Mouse (Mus musculus) liver, postnatal 0 days (tissue): ENCODE measurements at regions not wholly inside any gene's neighbourhood (a gene's known extent, or its start where the extent isn't known, plus 50 kb on each side); places are given as distances from the start of the nearest gene placed in this dataset.

Experiments used
- ATAC-seq: fragments of 200-750 bp; cut with Nextera tagmentation; 2 replicates; pipeline ENCODE4 v1.8.0; 2017; ENCODE audit warnings: mild to moderate bottlenecking, moderate library complexity
- DNase-seq: peaks from one replicate; pipeline ENCODE4 v3.0.0-alpha.2; 2016
- H3K27ac ChIP-seq: fragments of 300-500 bp; sonication (generic); 2 replicates; pipeline ENCODE4 v1.5.1; 2014; ENCODE audit warnings: antibody characterized with exemption, moderate library complexity, mild to moderate bottlenecking, low read depth
- H3K27me3 ChIP-seq: fragments of 300-500 bp; sonication (generic); 2 replicates; pipeline ENCODE4 v1.6.1; 2014; ENCODE audit warnings: low read length, control low read depth, mixed read lengths; ENCODE audit not compliant: insufficient read depth
- H3K36me3 ChIP-seq: fragments of 300-500 bp; sonication (generic); replicated peaks from 2 replicates; pipeline ENCODE4 v1.6.1; 2014; ENCODE audit warnings: mild to moderate bottlenecking, control low read depth, low read length, moderate library complexity, mixed read lengths; ENCODE audit not compliant: insufficient read depth
- H3K4me1 ChIP-seq: fragments of 300-500 bp; sonication (generic); 2 replicates; pipeline ENCODE4 v1.6.1; 2014; ENCODE audit warnings: antibody characterized with exemption, mild to moderate bottlenecking, control low read depth; ENCODE audit not compliant: insufficient read depth
- H3K4me2 ChIP-seq: fragments of 300-500 bp; sonication (generic); 2 replicates; pipeline ENCODE4 v1.6.1; 2014; ENCODE audit warnings: low read depth, mild to moderate bottlenecking, low read length, moderate library complexity, mixed read lengths
- H3K4me3 ChIP-seq: fragments of 300-500 bp; sonication (generic); 2 replicates; pipeline ENCODE4 v1.5.1; 2014; ENCODE audit warnings: low read depth, low read length
- H3K9ac ChIP-seq: fragments of 300-500 bp; sonication (generic); replicated peaks from 2 replicates; pipeline ENCODE4 v1.6.1; 2014; ENCODE audit warnings: mild to moderate bottlenecking, moderate library complexity
- H3K9me3 ChIP-seq: fragments of 300-500 bp; sonication (generic); 2 replicates; pipeline ENCODE4 v1.6.1; 2016; ENCODE audit warnings: mild to moderate bottlenecking, control low read depth, low read length, mixed read lengths
- CTCF ChIP-seq: sonication (generic); IDR thresholded peaks from 2 replicates; pipeline ENCODE4 v1.5.1; 2016; ENCODE audit warnings: antibody characterized with exemption, low read depth
- EP300 ChIP-seq: IDR thresholded peaks from 2 replicates; pipeline ENCODE4 v1.6.1; 2016; ENCODE audit warnings: antibody characterized with exemption, low read depth, mild to moderate bottlenecking
- WGBS: fragments of 180-500 bp; shearing (Covaris S2); extraction: QIAGEN DNeasy Blood & Tissue Kit; methylation state at CpG from one replicate; pipeline ENCODE4 v1.1.7; 2014; ENCODE audit not compliant: insufficient replicate concordance; 5-methylcytosine and 5-hydroxymethylcytosine counted together

GRCm38 (mm10) chr3:147963698-147964476, 1026.5 kb downstream of the Adgrl2 start:
- Histone ChIP-seq H3K27ac (no peak overlapping the region), H3K4me1 (no peaks in the 10 kb centered on the region), H3K9ac (no peak overlapping the region), H3K27me3 (no peaks in the 10 kb centered on the region), H3K9me3 (no peaks in the 10 kb centered on the region), H3K36me3 (no peaks in the 10 kb centered on the region), H3K4me2 (no peak overlapping the region), H3K4me3 (no peak overlapping the region)
- ATAC-seq: no peak
- TF ChIP-seq EP300: no peak
- WGBS: 46% methylated on average over 13 of the region's 13 CpGs
- DNase-seq: no peak

- Histone ChIP-seq H3K9ac (no peak overlapping the region), H3K36me3 (no peaks in the 10 kb centered on the region), H3K4me3 (no peak overlapping the region), H3K27ac (no peak overlapping the region), H3K4me1 (no peaks in the 10 kb centered on the region), H3K27me3 (no peaks in the 10 kb centered on the region), H3K9me3 (no peaks in the 10 kb centered on the region), H3K4me2 (no peak overlapping the region)
- no peak for DNase-seq
- no peak for TF ChIP-seq CTCF
- no peak for TF ChIP-seq EP300
- 73% methylated on average over 13 of the region's 13 CpGs for WGBS
- no peak for ATAC-seq
Observed at GRCm38 (mm10) chr3:147948041-147948592, 1042.2 kb downstream of the Adgrl2 start.

- Histone ChIP-seq H3K27me3 (no peaks in the 10 kb centered on the region), H3K4me3 (no peak overlapping the region), H3K4me2 (no peak overlapping the region), H3K9me3 (no peaks in the 10 kb centered on the region), H3K4me1 (no peaks in the 10 kb centered on the region), H3K36me3 (no peaks in the 10 kb centered on the region), H3K27ac (no peak overlapping the region), H3K9ac (no peak overlapping the region)
- 57% methylated on average over 4 of the region's 4 CpGs for WGBS
- TF ChIP-seq CTCF (no peak), EP300 (no peak)
- DNase-seq (no peak), ATAC-seq (no peak)
Observed at GRCm38 (mm10) chr3:147943314-147943713, 1047.0 kb downstream of the Adgrl2 start.

GRCm38 (mm10) chr3:147930811-147931251, 1059.5 kb downstream of the Adgrl2 start:
- H3K36me3 ChIP-seq: no peaks in the 10 kb centered on the region
- H3K4me3 ChIP-seq: no peak overlapping the region
- ATAC-seq (no peak), DNase-seq (no peak)
- H3K4me2 ChIP-seq: no peak overlapping the region
- TF ChIP-seq CTCF (no peak), EP300 (no peak)
- H3K27ac ChIP-seq: no peak overlapping the region
- H3K27me3 ChIP-seq: no peaks in the 10 kb centered on the region
- H3K4me1 ChIP-seq: no peaks in the 10 kb centered on the region
- 50% methylated on average over 6 of the region's 6 CpGs for WGBS
- no peak overlapping the region for H3K9ac ChIP-seq
- no peaks in the 10 kb centered on the region for H3K9me3 ChIP-seq

- WGBS: 80% methylated on average over 2 of the region's 2 CpGs
- Histone ChIP-seq H3K36me3 (no peaks in the 10 kb centered on the region), H3K4me1 (no peaks in the 10 kb centered on the region), H3K27me3 (no peaks in the 10 kb centered on the region), H3K4me3 (no peak overlapping the region), H3K9ac (no peak overlapping the region), H3K9me3 (no peaks in the 10 kb centered on the region), H3K4me2 (no peak overlapping the region), H3K27ac (no peak overlapping the region)
- TF ChIP-seq EP300: no peak
- no peak for TF ChIP-seq CTCF
- DNase-seq (no peak), ATAC-seq (no peak)
Observed at GRCm38 (mm10) chr3:147920181-147920580, 1068.0 kb downstream of the Ttll7 start.

- TF ChIP-seq EP300 (no peak), CTCF (no peak)
- Histone ChIP-seq H3K9me3 (no peaks in the 10 kb centered on the region), H3K27ac (no peak overlapping the region), H3K27me3 (no peaks in the 10 kb centered on the region), H3K4me1 (no peaks in the 10 kb centered on the region), H3K4me2 (no peak overlapping the region), H3K4me3 (no peak overlapping the region), H3K36me3 (no peaks in the 10 kb centered on the region), H3K9ac (no peak overlapping the region)
- ATAC-seq: no peak
- DNase-seq: no peak
- 83% methylated on average over 3 of the region's 3 CpGs for WGBS
Observed at GRCm38 (mm10) chr3:147919701-147920100, 1067.5 kb downstream of the Ttll7 start.
